In the genomic region with DNA sequence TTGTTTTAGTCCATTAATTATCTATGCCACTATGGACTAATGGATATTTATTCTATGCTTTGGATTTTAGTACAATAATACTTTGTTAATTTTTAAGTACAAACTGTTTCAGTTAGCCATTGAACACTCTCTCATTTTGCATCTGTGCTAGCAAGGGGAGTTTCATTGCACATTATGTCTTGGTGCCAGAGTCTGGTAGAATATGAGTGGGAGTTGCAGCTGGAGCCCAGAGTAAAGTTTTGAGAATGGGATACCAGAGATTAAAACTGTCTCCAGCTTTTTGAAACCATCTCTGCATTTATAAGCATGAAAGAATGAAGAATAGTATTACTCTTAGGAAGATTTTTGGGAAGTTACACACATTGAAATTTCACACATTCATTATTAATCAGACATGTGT, we compare ENCODE assay signal across 12 mouse cellular contexts.
"Had no signal": no experiment of that assay in that cellular context is flagged by ENCODE, and none has a peak within 500 bp of the region (broad histone marks: within the 10 kb centered on the region; RNA-seq: fewer than 3 reads in every experiment).

No protein-coding gene starts in this region.

- DNase-seq: kidney, adult 11 months; kidney, adult 8-10 months; kidney, postnatal 10 days; kidney, postnatal 36 days; liver; lung, adult 18-20 months; lung, postnatal 10 days; lung, postnatal 36 days; right cerebral cortex, postnatal 14 days; spleen, adult 18-20 months; thymus, adult 18-20 months; thymus, postnatal 36 days had no signal
